Mouse (Mus musculus) right cerebral cortex, adult 2 months (tissue): Measurements from ENCODE around the gene Lrrc4.

Experiments
- DNase-seq, 2 experiments: peaks; one replicate each; pipeline ENCODE4 v3.0.0; 2021 to 2022; ENCODE audit warnings: low spot score in 2 of 2

Gene Lrrc4

DNA sequence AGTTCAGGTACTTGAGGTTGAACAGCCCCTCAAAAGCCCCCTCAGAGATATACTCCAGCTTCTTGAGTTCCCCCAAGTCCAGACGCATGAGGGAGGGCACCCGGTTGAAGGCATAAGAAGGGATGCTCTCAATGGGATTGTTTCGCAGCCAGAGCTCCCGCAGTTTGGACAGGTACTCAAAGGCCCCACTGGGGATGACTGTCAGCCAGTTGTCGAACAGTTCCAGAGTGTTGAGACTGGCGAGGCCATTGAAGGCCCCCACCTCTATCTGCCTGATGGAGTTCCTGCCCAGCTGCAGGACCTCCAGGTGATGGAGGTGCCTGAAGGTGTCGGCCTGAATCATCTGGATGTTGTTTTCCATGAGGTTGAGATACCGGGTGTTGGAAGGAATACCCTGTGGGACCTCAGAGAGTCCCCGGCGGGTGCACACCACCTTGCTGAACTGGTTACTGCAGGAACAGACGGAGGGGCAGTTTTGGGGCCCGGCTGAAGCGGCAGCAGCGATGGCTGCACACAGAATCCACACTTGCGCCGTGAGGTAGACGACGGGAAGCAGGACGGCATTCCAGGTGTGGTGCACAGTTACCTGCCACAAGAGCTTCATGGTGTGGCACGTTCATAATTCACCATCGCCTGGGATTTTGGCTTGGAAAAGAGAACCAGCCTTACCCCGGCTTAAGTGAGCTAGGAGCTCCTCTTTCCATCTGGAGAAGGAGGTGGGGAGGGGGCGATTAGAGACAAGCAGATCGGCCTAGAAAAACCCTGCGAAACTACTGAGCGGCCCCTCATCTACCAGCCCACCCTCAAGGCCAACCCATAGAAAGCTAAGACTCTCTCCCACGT, at the start of gene Lrrc4:
TSS of gene Lrrc4 (minus strand) at position 737 of the 843 bp plus-strand sequence.
- no peak for DNase-seq

DNA sequence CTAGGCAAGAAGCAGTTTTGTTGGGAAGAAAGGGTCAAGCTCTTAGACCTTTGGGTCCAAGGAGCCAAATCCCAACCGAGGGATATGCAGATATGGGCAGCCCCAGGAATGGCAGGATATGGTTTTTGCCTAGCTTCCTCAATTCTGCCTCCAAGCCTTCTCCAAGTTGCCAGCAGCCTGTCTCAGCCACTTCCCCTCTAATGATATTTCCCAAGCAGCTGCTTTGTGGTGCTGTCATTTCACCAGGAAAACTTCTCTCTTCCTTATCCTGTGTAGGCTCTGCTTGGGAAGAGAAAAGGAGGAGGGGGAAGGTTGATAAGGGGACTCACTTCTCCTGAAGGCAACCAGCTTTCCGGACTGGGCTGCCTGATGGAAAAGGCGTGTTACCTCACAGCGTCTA, 49.4 kb upstream of the Lrrc4 start:
- DNase-seq: no peak

DNA sequence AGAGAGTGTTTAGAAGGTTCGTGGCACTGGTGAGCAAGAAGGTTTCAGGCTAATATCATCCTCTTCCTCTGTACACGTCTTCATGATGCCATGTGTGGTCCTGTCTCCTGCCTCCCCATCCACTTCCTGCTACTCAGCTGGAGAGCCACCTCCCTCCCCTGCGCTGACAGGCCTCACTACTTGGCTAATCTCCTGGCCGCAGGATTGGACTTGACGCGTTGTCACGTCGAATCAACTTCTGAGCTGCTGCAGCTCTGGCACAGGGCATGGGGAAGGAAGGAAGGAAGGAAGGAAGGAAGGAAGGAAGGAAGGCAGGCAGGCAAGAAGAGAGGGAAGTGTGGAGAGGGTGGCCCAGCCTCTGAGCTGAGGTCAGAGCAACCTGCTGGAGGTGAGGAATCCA, 47.8 kb upstream of the Lrrc4 start:
- DNase-seq: no peak

DNA sequence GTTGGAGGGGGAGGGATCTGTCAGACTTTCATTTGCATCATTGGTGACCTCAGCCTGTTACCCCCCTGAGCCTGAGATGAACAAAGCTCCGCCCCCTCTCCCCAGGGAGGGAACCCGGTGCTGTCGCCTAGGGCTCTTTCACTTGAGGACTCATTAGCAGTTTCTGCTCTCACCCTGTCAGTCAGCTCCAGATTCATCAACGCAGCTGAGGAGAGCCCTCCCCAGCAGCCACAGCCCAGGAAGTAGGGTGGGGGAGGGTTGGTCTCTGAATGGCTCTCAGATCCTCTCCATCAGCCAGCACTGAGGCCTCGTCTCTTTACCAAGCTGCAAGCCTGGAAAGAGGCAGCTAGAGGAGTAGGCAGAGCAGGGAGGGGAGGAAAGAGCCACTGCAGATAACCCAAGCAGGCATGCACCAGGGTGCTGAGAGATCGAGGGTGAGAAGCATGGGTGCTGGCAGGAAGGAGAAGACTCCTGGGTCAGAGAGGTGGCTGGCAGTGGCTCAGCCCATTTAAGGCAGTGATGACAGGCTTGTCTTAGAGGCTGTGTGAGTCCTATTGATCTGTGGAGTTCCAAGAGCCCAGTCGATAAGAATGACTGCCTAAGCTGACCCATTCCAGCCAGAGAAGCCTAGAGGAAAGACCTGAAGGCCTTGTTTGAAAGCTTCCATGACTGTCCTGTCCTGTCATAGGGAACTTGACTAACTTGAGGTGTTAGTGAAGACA, 46.6 kb upstream of the Lrrc4 start:
- DNase-seq: peak; percentile 28 to 42

DNA sequence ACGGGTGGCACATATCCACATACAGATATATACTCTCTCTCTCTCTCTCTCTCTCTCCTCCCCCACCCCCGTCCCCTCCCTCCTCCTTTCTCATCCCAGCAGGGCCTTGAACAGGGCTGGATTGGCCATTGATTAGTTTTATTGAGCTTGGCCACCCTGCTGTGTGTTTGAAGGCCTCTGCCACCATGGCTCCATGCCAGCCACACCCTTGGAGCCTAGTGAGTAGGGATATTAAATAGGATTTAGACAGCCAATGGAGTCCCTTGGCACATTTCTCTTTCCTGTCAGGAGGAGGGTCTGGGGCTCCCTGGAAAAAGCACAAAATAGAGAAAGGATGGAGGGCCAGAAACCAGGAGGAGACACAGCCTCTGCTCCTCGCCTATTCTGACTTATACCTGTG, 44.9 kb upstream of the Lrrc4 start:
- no peak for DNase-seq

DNA sequence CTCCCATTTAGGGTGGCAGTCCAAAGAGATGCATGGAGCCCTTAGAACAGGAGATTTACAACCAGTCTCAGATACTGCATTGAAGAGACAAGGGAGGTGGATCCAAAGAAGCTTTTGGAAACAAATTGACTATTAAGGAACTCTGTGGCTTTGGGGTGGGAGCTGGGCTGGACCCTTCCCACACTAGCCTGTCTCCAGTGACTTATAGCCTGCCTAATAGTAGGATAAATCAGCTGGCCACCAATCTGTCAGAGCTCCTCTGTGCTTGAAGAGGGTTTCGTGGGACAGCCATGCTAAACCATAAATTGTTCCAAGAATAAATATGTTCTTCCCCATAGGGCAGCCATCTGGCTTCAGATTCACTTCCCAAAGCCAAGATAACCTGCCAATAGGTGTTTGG, 43.8 kb upstream of the Lrrc4 start:
- no peak for DNase-seq

DNA sequence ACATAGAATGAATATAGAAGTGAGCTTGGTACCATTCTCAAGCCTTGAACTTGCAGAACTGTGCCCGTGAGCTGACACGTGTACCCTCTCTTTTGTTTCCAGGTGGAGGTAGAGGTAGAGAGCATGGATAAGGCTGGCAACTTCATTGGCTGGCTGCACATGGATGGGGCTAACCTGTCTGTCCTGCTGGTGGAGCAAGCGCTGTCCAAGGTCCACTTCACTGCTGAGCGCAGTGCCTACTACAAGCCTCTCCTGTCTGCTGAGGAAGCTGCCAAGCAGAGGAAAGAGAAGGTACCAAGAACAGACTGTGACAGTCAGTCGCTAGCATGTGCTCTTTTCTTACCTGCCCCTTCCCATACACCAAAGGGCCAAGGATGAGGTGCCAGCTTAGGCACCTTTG, 43.2 kb upstream of the Lrrc4 start:
- no peak for DNase-seq

DNA sequence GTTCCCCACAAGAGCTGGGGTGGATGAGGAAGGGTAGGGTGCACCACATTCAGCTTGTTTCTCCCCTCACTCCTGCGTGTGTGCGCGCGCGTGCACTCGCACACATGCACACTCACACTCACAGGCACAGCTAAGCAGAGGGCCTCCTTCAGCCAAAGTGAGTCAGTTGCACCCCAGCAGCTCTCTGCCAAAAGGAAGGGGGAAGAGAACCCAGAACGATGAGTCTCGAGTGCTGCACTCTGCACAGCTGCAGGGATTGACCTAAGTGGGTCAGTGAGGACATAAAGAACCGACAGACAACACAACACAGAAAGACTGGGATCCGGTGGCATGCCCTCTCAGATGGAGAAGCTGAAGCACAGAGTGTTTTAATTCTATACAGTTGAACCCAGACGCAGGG, 42.5 kb upstream of the Lrrc4 start:
- no peak for DNase-seq

DNA sequence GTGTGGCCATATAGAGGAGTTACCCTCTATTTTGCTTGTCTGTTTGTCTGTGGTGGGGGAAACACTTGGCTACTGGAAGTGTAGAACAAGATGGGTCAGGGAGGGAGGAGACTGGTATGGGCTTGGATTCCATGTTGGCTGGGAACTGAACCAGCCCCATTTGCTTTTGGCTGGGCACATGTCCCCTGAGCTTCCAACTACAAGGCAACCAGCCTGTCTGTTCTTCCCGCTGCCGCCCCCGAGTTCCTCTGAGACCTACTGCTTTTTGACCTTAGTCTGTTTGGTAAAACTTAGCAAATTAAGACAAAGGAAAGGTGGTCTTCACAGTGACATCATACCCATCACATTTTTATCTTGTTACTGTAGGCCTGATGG, 40.9 kb upstream of the Lrrc4 start:
- no peak for DNase-seq

DNA sequence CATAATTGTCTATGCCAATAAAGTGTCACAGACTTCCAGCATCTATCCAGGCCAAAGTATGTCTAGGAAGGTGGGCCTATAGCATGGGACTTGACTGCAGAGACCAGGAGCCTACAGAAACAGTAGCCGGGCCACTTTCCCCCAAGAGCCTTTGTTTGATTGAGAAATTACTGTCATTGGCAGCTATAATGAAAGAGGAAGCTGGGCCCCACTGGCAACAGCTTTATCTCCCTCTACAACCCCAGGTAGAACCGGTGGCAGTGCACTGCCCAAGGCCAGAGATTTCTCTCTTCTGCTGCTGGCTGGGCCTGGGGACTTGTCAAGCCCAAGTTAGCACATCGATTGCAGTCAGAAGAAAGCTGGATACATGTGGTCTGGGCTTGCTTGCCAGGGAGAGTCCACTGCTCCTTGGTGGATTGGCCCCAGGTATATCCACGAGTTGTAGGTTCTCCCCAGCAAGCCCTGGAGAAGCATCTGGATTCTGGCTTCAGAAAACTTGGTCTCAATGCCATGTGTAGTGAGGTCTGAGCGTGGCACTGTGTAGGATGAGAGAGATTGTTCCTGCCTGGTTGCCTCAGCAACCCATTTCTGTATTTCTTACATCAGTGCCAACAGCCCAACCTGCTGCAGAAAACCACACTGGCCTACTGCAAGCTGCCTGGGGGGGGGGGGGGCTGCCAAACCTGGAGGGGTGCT, 40.3 kb upstream of the Lrrc4 start:
- DNase-seq: peak in 1 of 2 experiments; percentile 25

DNA sequence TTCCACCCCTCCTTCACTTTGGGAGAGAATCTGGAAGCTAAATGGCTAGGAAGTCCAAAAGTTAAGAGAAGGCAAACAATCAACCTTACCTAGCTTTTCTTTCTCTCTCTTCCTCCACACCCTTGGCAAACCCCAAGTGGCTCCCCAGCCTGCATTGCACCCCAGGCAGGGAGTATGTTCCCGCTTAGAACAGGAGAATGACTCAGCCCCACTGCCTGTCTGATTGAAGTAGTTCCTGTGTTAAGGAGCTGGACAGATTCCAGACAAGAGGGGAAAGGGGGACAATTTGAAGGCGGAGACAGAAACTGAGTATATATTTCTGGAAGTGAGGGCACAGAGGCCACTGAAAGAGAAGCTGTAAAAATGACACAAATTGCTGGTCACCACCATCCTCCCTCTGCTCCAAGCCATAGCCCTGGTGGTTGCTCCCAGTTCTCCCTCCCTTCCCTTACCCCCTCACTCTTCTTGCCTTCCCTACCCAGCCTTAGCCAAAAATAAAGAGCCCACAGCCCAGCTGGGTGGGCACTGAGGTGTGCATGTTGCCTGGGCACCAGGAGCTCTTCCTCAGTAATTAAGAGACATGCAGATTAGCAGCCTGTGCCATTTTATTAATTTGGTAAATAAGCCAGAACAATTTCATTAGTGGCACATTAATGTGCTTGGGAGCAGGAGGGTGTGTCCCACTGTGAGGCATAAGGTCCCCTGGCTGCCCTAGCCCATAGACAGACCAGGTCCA, 36.1 kb upstream of the Lrrc4 start:
- DNase-seq: no peak

DNA sequence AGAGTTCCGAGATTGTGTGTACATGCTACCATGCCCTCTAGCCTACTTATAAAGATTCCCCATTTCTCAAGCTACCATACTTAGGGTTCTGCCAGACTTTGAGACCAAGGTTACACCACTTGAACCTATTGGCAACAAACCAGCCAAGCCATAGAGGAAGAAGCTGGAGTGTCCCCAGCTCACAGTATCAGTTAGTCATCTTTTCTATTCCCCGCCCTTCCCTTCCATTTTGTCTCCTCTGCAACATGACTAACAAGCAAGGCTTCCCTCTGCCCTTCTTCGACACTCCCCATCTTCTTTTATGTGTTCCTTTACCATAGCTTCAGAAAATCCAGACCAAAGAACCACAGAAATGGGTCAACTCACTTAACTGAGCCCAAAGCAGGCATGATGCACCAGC, 34.7 kb upstream of the Lrrc4 start:
- DNase-seq: no peak

DNA sequence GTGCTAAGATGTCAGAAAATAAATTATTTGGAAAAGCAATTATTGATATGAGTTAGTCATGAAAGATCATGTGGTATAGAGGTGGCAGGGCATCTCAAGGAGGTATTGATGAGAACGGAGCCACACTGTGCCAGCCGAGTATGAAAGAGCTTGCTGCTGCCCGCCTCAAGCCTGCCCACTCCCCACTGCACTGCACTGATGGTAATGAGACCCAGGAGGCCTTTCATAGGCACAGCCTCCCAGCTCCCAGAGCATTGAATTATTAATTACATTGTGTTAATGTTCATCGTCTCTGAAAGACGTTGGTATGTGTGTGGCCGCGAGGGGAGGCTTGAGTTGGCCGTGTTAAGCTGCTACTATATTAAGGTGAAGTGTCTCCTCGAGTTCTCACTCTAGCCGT, 33.6 kb upstream of the Lrrc4 start:
- DNase-seq: no peak

DNA sequence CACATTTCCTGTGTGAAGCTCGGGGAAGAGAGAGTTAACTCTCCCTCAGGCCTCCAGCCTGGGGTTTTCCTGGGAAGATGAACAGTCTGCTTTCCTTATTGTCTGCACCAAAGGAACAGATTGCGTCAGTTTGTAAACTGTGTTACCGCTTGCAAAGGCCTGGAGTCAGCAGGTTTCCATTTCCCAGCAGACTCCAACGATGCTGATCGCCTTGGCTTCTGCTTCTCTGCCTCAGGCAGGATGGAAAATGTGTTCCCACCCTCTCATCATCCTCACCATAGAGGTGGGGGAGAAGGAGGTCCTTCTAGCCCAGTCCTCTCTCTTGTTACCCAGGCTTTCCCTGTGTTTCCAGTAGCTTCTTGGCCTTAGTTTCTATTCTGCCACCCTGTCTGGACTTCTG, 33.1 kb upstream of the Lrrc4 start:
- peak; percentile 47 to 52 for DNase-seq

DNA sequence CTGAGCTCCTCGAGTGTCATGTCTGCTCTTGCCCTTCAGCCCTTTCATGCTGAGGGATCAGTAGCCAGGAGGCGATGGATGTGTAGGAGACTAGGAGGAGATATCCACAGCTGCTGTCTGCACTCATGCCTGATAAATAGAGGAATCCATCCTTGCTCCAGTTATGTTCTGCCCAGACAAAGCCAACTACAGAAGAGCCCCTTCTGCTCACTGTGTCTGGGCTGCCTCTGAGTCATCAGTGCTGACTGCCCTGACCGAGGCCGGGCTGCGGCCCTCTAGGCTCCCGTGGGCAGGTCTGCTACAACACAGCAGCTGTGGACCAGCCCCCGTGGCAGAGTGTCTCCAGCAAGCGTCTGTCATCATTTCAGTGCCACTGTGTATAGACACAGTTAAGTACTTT, 30.8 kb upstream of the Lrrc4 start:
- no peak for DNase-seq

DNA sequence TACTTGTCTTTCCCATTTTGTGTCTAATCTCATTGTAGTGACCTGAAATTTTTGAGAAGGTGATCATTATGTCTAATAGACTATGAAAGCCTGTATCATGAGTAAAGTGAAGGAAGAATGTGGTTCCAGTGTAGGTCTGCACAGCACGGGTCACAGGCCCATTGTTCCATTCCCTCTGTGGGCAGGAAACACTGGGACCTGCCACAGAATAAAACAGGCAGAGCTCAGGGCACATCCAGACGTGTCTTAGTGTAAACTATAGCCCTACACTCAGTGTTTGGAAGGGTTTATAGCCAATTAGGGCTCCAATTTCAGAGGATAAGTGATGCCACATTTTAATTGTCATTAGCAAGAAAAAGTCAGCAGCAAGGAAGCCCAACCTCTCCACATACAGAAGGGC, 29.4 kb upstream of the Lrrc4 start:
- DNase-seq: no peak

DNA sequence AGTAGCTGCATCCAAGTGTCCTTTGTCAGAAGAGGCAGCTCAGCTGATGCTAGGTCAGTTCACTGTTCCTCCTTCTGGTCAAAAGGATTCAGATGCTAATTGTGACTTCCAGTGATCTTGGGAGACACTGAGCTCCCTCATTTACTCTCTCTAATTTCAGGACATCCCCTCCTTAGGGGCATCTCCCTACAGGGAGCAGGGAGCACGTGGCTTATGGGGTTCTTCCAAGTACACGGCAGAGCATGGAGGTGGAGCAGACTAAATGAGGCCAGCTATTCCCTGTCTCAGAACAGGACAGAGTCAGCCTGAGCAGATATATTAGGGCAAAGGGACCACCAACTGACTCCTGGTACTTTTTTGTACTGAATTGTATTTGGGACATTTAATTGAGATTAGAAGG, 28.9 kb upstream of the Lrrc4 start:
- DNase-seq: no peak

DNA sequence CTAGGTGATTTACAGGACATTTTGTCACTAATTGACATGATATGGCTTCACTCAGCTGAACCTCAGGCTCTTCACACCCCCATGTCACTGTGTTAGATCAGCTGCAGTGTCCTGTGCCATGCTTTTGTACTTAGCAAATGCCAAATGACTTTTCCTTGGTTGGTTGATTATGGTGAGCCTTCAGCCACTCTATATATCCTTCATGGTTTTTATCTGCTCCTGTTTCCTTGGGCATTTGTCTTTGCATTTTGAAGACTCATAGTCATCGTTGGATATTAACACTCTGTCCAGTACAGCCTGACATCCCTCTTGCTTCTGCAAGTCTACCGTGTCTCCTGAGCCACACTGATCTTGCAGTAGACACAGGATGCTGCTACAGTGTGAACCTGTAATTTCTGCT, 27.5 kb upstream of the Lrrc4 start:
- no peak for DNase-seq

DNA sequence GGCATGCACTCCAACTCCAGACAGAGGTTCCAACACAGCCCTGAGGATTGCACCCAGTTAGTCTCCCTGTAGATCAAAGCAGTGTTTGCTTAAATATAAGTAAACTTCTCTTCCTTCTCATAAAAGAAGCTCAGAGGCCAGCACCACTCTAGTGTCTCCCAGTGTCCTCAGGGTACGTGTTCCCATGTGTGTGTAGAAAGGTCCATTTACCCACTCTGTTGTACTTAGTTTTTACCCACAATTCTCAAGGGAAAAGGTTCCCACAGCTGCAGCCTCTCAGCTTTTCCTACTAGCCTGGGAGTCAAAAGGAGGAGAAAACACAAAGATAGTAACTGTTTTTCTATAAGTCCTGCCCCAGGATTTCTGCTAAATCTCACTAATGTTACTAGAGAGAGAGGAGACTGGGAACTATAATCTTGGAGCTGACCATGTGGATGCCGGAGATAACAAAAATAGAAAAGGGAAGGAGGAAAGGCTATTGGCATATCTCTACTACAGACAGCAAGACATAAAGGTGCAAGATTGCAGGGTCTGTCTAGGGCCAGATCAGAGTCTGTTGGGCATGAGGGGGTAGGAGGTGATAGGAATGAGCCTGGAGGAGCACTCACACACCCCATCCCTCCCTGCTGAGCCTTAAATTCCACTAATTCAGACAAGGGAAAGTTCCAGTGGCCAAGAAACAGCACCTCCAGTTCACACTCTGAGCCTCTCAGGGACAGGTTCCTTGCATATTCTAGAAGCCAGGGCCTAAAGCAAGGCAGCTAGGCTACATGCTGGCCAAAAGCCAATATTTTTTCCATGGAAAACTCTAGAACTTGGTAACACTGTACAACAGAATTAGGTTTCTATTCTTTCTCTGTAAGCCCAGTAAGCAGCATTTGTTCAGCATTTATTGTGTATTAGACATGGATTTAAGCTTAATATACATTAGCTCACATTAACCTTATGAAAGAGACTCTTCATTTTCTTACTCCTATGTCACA, 25.9 kb upstream of the Lrrc4 start:
- no peak for DNase-seq

DNA sequence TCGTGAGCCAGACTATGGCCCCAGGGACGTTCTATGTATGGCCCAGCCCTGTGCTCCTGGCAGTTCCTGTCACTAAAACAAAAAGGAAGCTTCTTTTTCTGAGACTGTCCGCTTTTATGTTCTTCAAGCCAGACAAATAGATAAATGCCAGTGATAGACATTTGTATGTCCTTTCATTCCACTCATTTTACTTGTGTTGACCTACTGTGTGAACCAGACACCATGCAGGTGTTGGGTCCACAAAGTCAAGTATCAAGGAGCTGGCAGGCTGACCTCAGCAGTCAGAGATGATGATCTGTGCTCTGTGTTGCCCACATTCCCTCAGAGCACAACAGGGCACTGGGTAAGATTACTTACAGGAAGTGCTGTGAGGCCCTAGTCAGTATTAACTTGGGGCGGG, 25.2 kb upstream of the Lrrc4 start:
- DNase-seq: no peak

DNA sequence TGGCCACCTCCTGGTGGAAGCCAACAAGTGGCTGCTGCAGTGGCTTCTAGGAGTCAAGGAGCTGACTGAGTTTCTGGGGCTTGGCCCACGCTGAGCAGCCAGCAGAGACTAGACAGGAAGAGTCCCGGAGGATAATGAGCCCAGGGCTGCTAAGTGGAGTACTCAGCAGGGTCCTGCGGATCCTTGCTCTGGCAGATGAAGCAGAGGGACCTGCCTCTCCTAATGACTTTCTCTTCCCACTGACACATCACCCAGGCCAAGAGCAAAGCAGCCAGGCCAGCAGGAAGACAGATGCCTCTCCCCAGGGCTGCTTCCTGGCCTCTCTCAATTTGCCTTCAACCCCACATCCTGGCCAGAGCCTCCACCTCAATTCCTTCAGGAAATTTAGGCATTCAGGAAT, 23.9 kb upstream of the Lrrc4 start:
- DNase-seq: no peak
